Mouse (Mus musculus) hindbrain, embryonic 14.5 days (tissue): ENCODE measurements around the gene Mb21d2. TPM values are rescaled to one million over a fixed set of nuclear protein-coding genes. Genes with fewer than 3 reads are reported as not detected.
A peak's percentile ranks its signal among the peaks of the same experiment; 100 is the strongest.

ENCODE experiments used
- ATAC-seq: fragments of 200-750 bp; cut with Nextera tagmentation; 2 replicates; pipeline ENCODE4 v1.8.0; 2017; ENCODE audit warnings: moderate number of reproducible peaks, mild to moderate bottlenecking, moderate TSS enrichment, moderate library complexity; ENCODE audit not compliant: low FRiP score
- DNase-seq: peaks from one replicate; pipeline ENCODE4 v3.0.0-alpha.2; 2015; ENCODE audit warnings: low spot score
- H3K27ac ChIP-seq: fragments of 300-500 bp; sonication (generic); 2 replicates; pipeline ENCODE4 v1.5.1; 2014; ENCODE audit warnings: mild to moderate bottlenecking, moderate library complexity
- H3K27me3 ChIP-seq: fragments of 300-500 bp; sonication (generic); 2 replicates; pipeline ENCODE4 v1.6.1; 2014; ENCODE audit warnings: mild to moderate bottlenecking, low read length, mixed read lengths; ENCODE audit not compliant: control insufficient read depth, insufficient read depth
- H3K36me3 ChIP-seq: fragments of 300-500 bp; sonication (generic); replicated peaks from 2 replicates; pipeline ENCODE4 v1.6.1; 2014; ENCODE audit not compliant: control insufficient read depth, insufficient read depth
- H3K4me1 ChIP-seq: fragments of 300-500 bp; sonication (generic); replicated peaks from 2 replicates; pipeline ENCODE4 v1.6.1; 2014; ENCODE audit warnings: antibody characterized with exemption, low read length, mixed read lengths; ENCODE audit not compliant: control insufficient read depth, insufficient read depth
- H3K4me2 ChIP-seq: fragments of 300-500 bp; sonication (generic); replicated peaks from 2 replicates; pipeline ENCODE4 v1.6.1; 2014; ENCODE audit warnings: mild to moderate bottlenecking, moderate library complexity
- H3K4me3 ChIP-seq: fragments of 300-500 bp; sonication (generic); replicated peaks from 2 replicates; pipeline ENCODE4 v1.5.1; 2014; ENCODE audit warnings: mild to moderate bottlenecking, low read length
- H3K9ac ChIP-seq: fragments of 300-500 bp; sonication (generic); 2 replicates; pipeline ENCODE4 v1.6.1; 2014
- H3K9me3 ChIP-seq: fragments of 300-500 bp; sonication (generic); 2 replicates; pipeline ENCODE4 v1.6.1; 2016; ENCODE audit warnings: low read length; ENCODE audit not compliant: control insufficient read depth
- WGBS: fragments of 180-500 bp; shearing (Covaris S2); extraction: QIAGEN DNeasy Blood & Tissue Kit; methylation state at CpG from one replicate; pipeline ENCODE4 v1.1.7; 2014; 5-methylcytosine and 5-hydroxymethylcytosine counted together
- polyA plus RNA-seq: library from polyadenylated mRNA; unstranded; fragments of >200 nt; fragmentation: Nextera tagmentation; extraction: Ambion mirVana; gene quantifications from 2 replicates; pipeline ENCODE4 v1.2.1, GENCODE M21; 2014

Mb21d2 gene
- polyA plus RNA-seq, 1 experiment from 2014 or later = 19.5 TPM

- H3K4me3 ChIP-seq = peak overlapping the region; percentile 92
- H3K9ac ChIP-seq = peak overlapping the region; percentile 94
- H3K4me2 ChIP-seq = peak overlapping the region; percentile 62
- peak overlapping the region; percentile 96 for H3K27ac ChIP-seq
- WGBS = 3% methylated on average over 5 of the region's 5 CpGs
- no peaks in the 10 kb centered on the region for H3K9me3 ChIP-seq
- ATAC-seq (no peak), DNase-seq (no peak)
- H3K4me1 ChIP-seq = peaks cover 32% of the 10 kb centered on the region
- 0 out of 2 replicates have a peak, but pooled peaks cover 4% of the 10 kb centered on the region for H3K27me3 ChIP-seq
- no peaks in the 10 kb centered on the region for H3K36me3 ChIP-seq
Measured at GRCm38 (mm10) chr16:28930426-28930825, 953 bp upstream of the Mb21d2 start.

GRCm38 (mm10) chr16:28929686-28930291, 316 bp upstream of the Mb21d2 start:
- H3K9ac ChIP-seq = peak overlapping the region; percentile 94
- ATAC-seq = peak; percentile 69
- WGBS = 1% methylated on average over 44 of the region's 66 CpGs
- peak overlapping the region; percentile 92 for H3K4me3 ChIP-seq
- no peaks in the 10 kb centered on the region for H3K9me3 ChIP-seq
- H3K4me1 ChIP-seq = peaks cover 36% of the 10 kb centered on the region
- peak overlapping the region; percentile 96 for H3K27ac ChIP-seq
- H3K4me2 ChIP-seq = peak overlapping the region; percentile 62
- H3K36me3 ChIP-seq = no peaks in the 10 kb centered on the region
- DNase-seq = peak; percentile 81
- H3K27me3 ChIP-seq = 0 out of 2 replicates have a peak, but pooled peaks cover 4% of the 10 kb centered on the region

GRCm38 (mm10) chr16:28928466-28928814, 1.0 kb downstream of the Mb21d2 start:
- peak; percentile 46; the same call in 1 of the 2 replicates for ATAC-seq
- peak overlapping the region; percentile 62 for H3K4me2 ChIP-seq
- H3K4me3 ChIP-seq = peak overlapping the region; percentile 92
- peaks cover 36% of the 10 kb centered on the region for H3K4me1 ChIP-seq
- 0% methylated on average over 10 of the region's 10 CpGs for WGBS
- 0 out of 2 replicates have a peak, but pooled peaks cover 4% of the 10 kb centered on the region for H3K27me3 ChIP-seq
- H3K9me3 ChIP-seq = no peaks in the 10 kb centered on the region
- H3K36me3 ChIP-seq = no peaks in the 10 kb centered on the region
- H3K9ac ChIP-seq = peak overlapping the region; percentile 94
- H3K27ac ChIP-seq = peak overlapping the region; percentile 96
- DNase-seq = peak; percentile 63

- Histone ChIP-seq H3K9me3 (no peaks in the 10 kb centered on the region), H3K9ac (peak overlapping the region; percentile 94), H3K4me3 (peak overlapping the region; percentile 92), H3K36me3 (no peaks in the 10 kb centered on the region), H3K4me2 (peak overlapping the region; percentile 62), H3K4me1 (peaks cover 36% of the 10 kb centered on the region), H3K27ac (no peak overlapping the region), H3K27me3 (0 out of 2 replicates have a peak, but pooled peaks cover 4% of the 10 kb centered on the region)
- ATAC-seq (no peak), DNase-seq (no peak)
- WGBS = 9% methylated on average over 9 of the region's 9 CpGs
Measured at GRCm38 (mm10) chr16:28927381-28927780, 2.1 kb downstream of the Mb21d2 start.

- no peak for DNase-seq
- no peak overlapping the region for H3K9ac ChIP-seq
- no peak overlapping the region for H3K27ac ChIP-seq
- no peaks in the 10 kb centered on the region for H3K36me3 ChIP-seq
- H3K9me3 ChIP-seq = no peaks in the 10 kb centered on the region
- no peaks in the 10 kb centered on the region for H3K4me1 ChIP-seq
- 59% methylated on average over 11 of the region's 11 CpGs for WGBS
- H3K4me2 ChIP-seq = no peak overlapping the region
- no peaks in the 10 kb centered on the region for H3K27me3 ChIP-seq
- H3K4me3 ChIP-seq = no peak overlapping the region
- ATAC-seq = peak; percentile 26; the same call in 1 of the 2 replicates
Measured at GRCm38 (mm10) chr16:28919320-28919885, 10.1 kb downstream of the Mb21d2 start.

GRCm38 (mm10) chr16:28915362-28915761, 14.1 kb downstream of the Mb21d2 start:
- H3K27me3 ChIP-seq = no peaks in the 10 kb centered on the region
- H3K27ac ChIP-seq = no peak overlapping the region
- no peak overlapping the region for H3K4me2 ChIP-seq
- DNase-seq (no peak), ATAC-seq (no peak)
- H3K36me3 ChIP-seq = no peaks in the 10 kb centered on the region
- no peaks in the 10 kb centered on the region for H3K9me3 ChIP-seq
- no peak overlapping the region for H3K9ac ChIP-seq
- WGBS = 76% methylated on average over 7 of the region's 7 CpGs
- no peaks in the 10 kb centered on the region for H3K4me1 ChIP-seq
- H3K4me3 ChIP-seq = no peak overlapping the region

GRCm38 (mm10) chr16:28914709-28915108, 14.8 kb downstream of the Mb21d2 start:
- DNase-seq (no peak), ATAC-seq (no peak)
- H3K36me3 ChIP-seq = no peaks in the 10 kb centered on the region
- no peak overlapping the region for H3K4me2 ChIP-seq
- H3K9me3 ChIP-seq = no peaks in the 10 kb centered on the region
- WGBS = 93% methylated on average over 1 of the region's 1 CpGs
- H3K4me3 ChIP-seq = no peak overlapping the region
- H3K9ac ChIP-seq = no peak overlapping the region
- H3K4me1 ChIP-seq = no peaks in the 10 kb centered on the region
- H3K27ac ChIP-seq = no peak overlapping the region
- no peaks in the 10 kb centered on the region for H3K27me3 ChIP-seq

GRCm38 (mm10) chr16:28911414-28912050, 17.9 kb downstream of the Mb21d2 start:
- 85% methylated on average over 15 of the region's 15 CpGs for WGBS

GRCm38 (mm10) chr16:28906370-28907275, 22.9 kb downstream of the Mb21d2 start:
- Histone ChIP-seq H3K4me3 (no peak overlapping the region), H3K27ac (no peak overlapping the region), H3K9me3 (no peaks in the 10 kb centered on the region), H3K4me2 (no peak overlapping the region), H3K9ac (no peak overlapping the region), H3K4me1 (peaks cover 7% of the 10 kb centered on the region), H3K27me3 (no peaks in the 10 kb centered on the region), H3K36me3 (no peaks in the 10 kb centered on the region)
- DNase-seq (no peak), ATAC-seq (no peak)
- 88% methylated on average over 7 of the region's 7 CpGs for WGBS

More at GRCm38 (mm10) chr16:28911414-28912050, 17.9 kb downstream of the Mb21d2 start:
- no peak for DNase-seq
- no peak for ATAC-seq
- Histone ChIP-seq H3K4me3 (no peak overlapping the region), H3K27ac (no peak overlapping the region), H3K27me3 (no peaks in the 10 kb centered on the region), H3K9me3 (no peaks in the 10 kb centered on the region), H3K36me3 (no peaks in the 10 kb centered on the region), H3K4me2 (no peak overlapping the region), H3K4me1 (no peaks in the 10 kb centered on the region), H3K9ac (no peak overlapping the region)
